Mouse (Mus musculus) intestine, embryonic 16.5 days (tissue): ENCODE results near the gene Dchs2. TPM values are rescaled to one million over a fixed set of nuclear protein-coding genes. Genes with fewer than 3 reads are reported as not detected.

Experiments used
- ATAC-seq: fragments of 200-750 bp; cut with Nextera tagmentation; 2 replicates; pipeline ENCODE4 v1.8.0; 2017; ENCODE audit warnings: moderate TSS enrichment, moderate library complexity
- H3K27ac ChIP-seq: fragments of 300-500 bp; sonication (generic); 2 replicates; pipeline ENCODE4 v1.5.1; 2014; ENCODE audit warnings: mild to moderate bottlenecking, low read length
- H3K27me3 ChIP-seq: fragments of 300-500 bp; sonication (generic); replicated peaks from 2 replicates; pipeline ENCODE4 v1.6.1; 2014; ENCODE audit warnings: low read length, control low read depth, mixed read lengths; ENCODE audit not compliant: control insufficient read depth, insufficient read depth
- H3K36me3 ChIP-seq: fragments of 300-500 bp; sonication (generic); 2 replicates; pipeline ENCODE4 v1.6.1; 2014; ENCODE audit warnings: low read length, control low read depth; ENCODE audit not compliant: control insufficient read depth, insufficient read depth
- H3K4me1 ChIP-seq: fragments of 300-500 bp; sonication (generic); 2 replicates; pipeline ENCODE4 v1.6.1; 2014; ENCODE audit warnings: low read length, control low read depth, mixed read lengths; ENCODE audit not compliant: control insufficient read depth, insufficient read depth
- H3K4me2 ChIP-seq: fragments of 300-500 bp; sonication (generic); 2 replicates; pipeline ENCODE4 v1.6.1; 2014; ENCODE audit warnings: low read depth, low read length, control low read depth
- H3K4me3 ChIP-seq: fragments of 300-500 bp; sonication (generic); 2 replicates; pipeline ENCODE4 v1.5.1; 2014; ENCODE audit warnings: mild to moderate bottlenecking, low read length
- H3K9ac ChIP-seq: fragments of 300-500 bp; sonication (generic); 2 replicates; pipeline ENCODE4 v1.6.1; 2014; ENCODE audit warnings: low read depth, low read length
- H3K9me3 ChIP-seq: fragments of 300-500 bp; sonication (generic); 2 replicates; pipeline ENCODE4 v1.6.1; 2016; ENCODE audit warnings: low read length, control low read depth; ENCODE audit not compliant: control insufficient read depth
- WGBS: fragments of 180-500 bp; shearing (Covaris S2); extraction: QIAGEN DNeasy Blood & Tissue Kit; methylation state at CpG from one replicate; pipeline ENCODE4 v1.1.7; 2014; 5-methylcytosine and 5-hydroxymethylcytosine counted together
- polyA plus RNA-seq: library from polyadenylated mRNA; unstranded; fragments of >200 nt; fragmentation: Nextera tagmentation; extraction: Ambion mirVana; gene quantifications from 2 replicates; pipeline ENCODE4 v1.2.1, GENCODE M21; 2015

Dchs2 gene
- polyA plus RNA-seq, 1 experiment from 2014 or later: 0.06 TPM

- 73% methylated on average over 6 of the region's 6 CpGs for WGBS
- ATAC-seq: no peak
- Histone ChIP-seq H3K4me1 (no peaks in the 10 kb centered on the region), H3K4me3 (no peak overlapping the region), H3K27me3 (no peaks in the 10 kb centered on the region), H3K9ac (no peak overlapping the region), H3K9me3 (no peaks in the 10 kb centered on the region), H3K4me2 (no peak overlapping the region), H3K27ac (no peak overlapping the region), H3K36me3 (no peaks in the 10 kb centered on the region)
Observed at GRCm38 (mm10) chr3:83147273-83148054, 19.7 kb downstream of the Dchs2 start.

GRCm38 (mm10) chr3:83148055-83148447, 20.3 kb downstream of the Dchs2 start:
- H3K36me3 ChIP-seq: no peaks in the 10 kb centered on the region
- no peak for ATAC-seq
- H3K4me3 ChIP-seq: no peak overlapping the region
- no peaks in the 10 kb centered on the region for H3K9me3 ChIP-seq
- H3K4me1 ChIP-seq: no peaks in the 10 kb centered on the region
- no peak overlapping the region for H3K4me2 ChIP-seq
- no peaks in the 10 kb centered on the region for H3K27me3 ChIP-seq
- H3K9ac ChIP-seq: no peak overlapping the region
- WGBS: 25% methylated on average over 4 of the region's 4 CpGs
- no peak overlapping the region for H3K27ac ChIP-seq

GRCm38 (mm10) chr3:83148508-83148907, 20.8 kb downstream of the Dchs2 start:
- H3K4me2 ChIP-seq: no peak overlapping the region
- H3K27me3 ChIP-seq: no peaks in the 10 kb centered on the region
- 46% methylated on average over 3 of the region's 3 CpGs for WGBS
- no peak for ATAC-seq
- H3K9me3 ChIP-seq: no peaks in the 10 kb centered on the region
- H3K27ac ChIP-seq: no peak overlapping the region
- no peak overlapping the region for H3K9ac ChIP-seq
- no peak overlapping the region for H3K4me3 ChIP-seq
- no peaks in the 10 kb centered on the region for H3K36me3 ChIP-seq
- H3K4me1 ChIP-seq: no peaks in the 10 kb centered on the region

- H3K27ac ChIP-seq: no peak overlapping the region
- peaks cover 5% of the 10 kb centered on the region; the same call in 1 of the 2 replicates for H3K4me1 ChIP-seq
- no peak overlapping the region for H3K4me3 ChIP-seq
- WGBS: 25% methylated on average over 4 of the region's 4 CpGs
- H3K36me3 ChIP-seq: no peaks in the 10 kb centered on the region
- no peaks in the 10 kb centered on the region for H3K27me3 ChIP-seq
- no peaks in the 10 kb centered on the region for H3K9me3 ChIP-seq
- H3K9ac ChIP-seq: no peak overlapping the region
- H3K4me2 ChIP-seq: no peak overlapping the region
- ATAC-seq: peak; percentile 70
Observed at GRCm38 (mm10) chr3:83155600-83155999, 27.9 kb downstream of the Dchs2 start.

- Histone ChIP-seq H3K4me3 (no peak overlapping the region), H3K36me3 (no peaks in the 10 kb centered on the region), H3K9ac (no peak overlapping the region), H3K27me3 (no peaks in the 10 kb centered on the region), H3K4me1 (peaks cover 5% of the 10 kb centered on the region; the same call in 1 of the 2 replicates), H3K9me3 (no peaks in the 10 kb centered on the region), H3K4me2 (no peak overlapping the region), H3K27ac (no peak overlapping the region)
- WGBS: 46% methylated on average over 4 of the region's 4 CpGs
- ATAC-seq: no peak
Observed at GRCm38 (mm10) chr3:83156165-83156564, 28.4 kb downstream of the Dchs2 start.

- no peaks in the 10 kb centered on the region for H3K27me3 ChIP-seq
- no peaks in the 10 kb centered on the region for H3K36me3 ChIP-seq
- no peak overlapping the region for H3K9ac ChIP-seq
- H3K27ac ChIP-seq: no peak overlapping the region
- no peaks in the 10 kb centered on the region for H3K9me3 ChIP-seq
- no peak overlapping the region for H3K4me2 ChIP-seq
- no peaks in the 10 kb centered on the region; the same call in 1 of the 2 replicates for H3K4me1 ChIP-seq
- ATAC-seq: no peak
- H3K4me3 ChIP-seq: no peak overlapping the region
- 72% methylated on average over 6 of the region's 6 CpGs for WGBS
Observed at GRCm38 (mm10) chr3:83161542-83162231, 33.9 kb downstream of the Dchs2 start.

- H3K9me3 ChIP-seq: no peaks in the 10 kb centered on the region
- no peak overlapping the region for H3K4me3 ChIP-seq
- no peaks in the 10 kb centered on the region; the same call in 1 of the 2 replicates for H3K4me1 ChIP-seq
- no peaks in the 10 kb centered on the region for H3K27me3 ChIP-seq
- H3K4me2 ChIP-seq: no peak overlapping the region
- H3K36me3 ChIP-seq: no peaks in the 10 kb centered on the region
- 57% methylated on average over 3 of the region's 3 CpGs for WGBS
- no peak overlapping the region for H3K9ac ChIP-seq
- no peak overlapping the region for H3K27ac ChIP-seq
- ATAC-seq: no peak
Observed at GRCm38 (mm10) chr3:83163676-83164075, 35.9 kb downstream of the Dchs2 start.

GRCm38 (mm10) chr3:83185527-83185926, 57.8 kb downstream of the Dchs2 start:
- no peaks in the 10 kb centered on the region for H3K9me3 ChIP-seq
- no peaks in the 10 kb centered on the region for H3K4me1 ChIP-seq
- H3K4me3 ChIP-seq: no peak overlapping the region
- H3K27me3 ChIP-seq: no peaks in the 10 kb centered on the region
- H3K36me3 ChIP-seq: no peaks in the 10 kb centered on the region
- no peak overlapping the region for H3K4me2 ChIP-seq
- no peak overlapping the region for H3K9ac ChIP-seq
- no peak for ATAC-seq
- no peak overlapping the region for H3K27ac ChIP-seq
- 85% methylated on average over 5 of the region's 5 CpGs for whole genome bisulfite sequencing

- Histone ChIP-seq H3K27me3 (no peaks in the 10 kb centered on the region), H3K9ac (no peak overlapping the region), H3K4me2 (no peak overlapping the region), H3K9me3 (no peaks in the 10 kb centered on the region), H3K4me1 (no peaks in the 10 kb centered on the region), H3K27ac (no peak overlapping the region), H3K4me3 (no peak overlapping the region), H3K36me3 (no peaks in the 10 kb centered on the region)
- WGBS: 75% methylated on average over 2 of the region's 2 CpGs
- ATAC-seq: no peak
Observed at GRCm38 (mm10) chr3:83191271-83191670, 63.5 kb downstream of the Dchs2 start.
